Mouse (Mus musculus): ENCODE measurements around the gene Igfbp6. TPM values are rescaled to one million over a fixed set of nuclear protein-coding genes. Genes with fewer than 3 reads are reported as not detected.

Igfbp6 gene
- polyA plus RNA-seq, 1 experiment from 2014 or later, result 8.8 TPM

DNA sequence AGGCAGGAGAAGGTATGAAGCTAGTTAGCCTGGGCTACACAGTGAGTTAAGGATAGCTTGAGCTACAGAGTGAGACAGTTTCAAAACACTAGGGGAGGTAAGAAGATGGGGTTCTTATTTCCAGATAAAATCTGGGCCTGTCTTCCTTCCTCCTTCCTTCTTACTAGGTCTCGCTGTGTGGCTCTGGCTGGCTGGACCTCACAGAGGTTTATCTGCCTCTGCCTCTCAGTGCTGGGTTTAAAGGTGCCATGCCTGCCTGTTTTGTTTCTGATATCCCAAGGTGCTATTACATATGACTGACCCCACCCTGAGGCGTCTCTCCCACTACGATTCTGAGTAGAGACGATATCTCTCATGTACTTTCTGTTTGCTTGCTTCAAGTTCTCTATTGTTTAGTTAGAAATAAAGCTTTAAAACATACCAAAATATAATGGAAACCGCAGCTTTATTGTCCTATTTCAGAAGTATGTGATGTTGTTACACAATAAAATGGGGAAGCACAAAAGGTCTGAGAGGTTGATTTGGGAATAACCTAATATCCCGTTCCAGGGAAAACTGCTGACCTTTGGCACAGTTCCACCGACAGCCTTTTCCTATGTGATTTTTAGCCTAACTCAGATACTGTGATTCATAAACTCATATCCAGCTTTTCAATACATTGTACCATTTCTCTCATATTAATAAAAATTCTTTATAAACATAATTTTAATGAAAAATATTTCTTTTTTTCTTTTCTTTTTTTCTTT is 32.6 kb downstream of the Igfbp6 start:
- ATAC-seq (replicated peaks; ENCODE audit: low FRiP score, low TSS enrichment, low read depth), result no peak
- Histone ChIP-seq H3K4me2 (ENCODE audit: low read length) (no peak overlapping the region), H3K4me1 (replicated peaks; ENCODE audit: control insufficient read depth, insufficient read depth, low read length) (no peaks in the 10 kb centered on the region), H3K27ac (ENCODE audit: low read depth) (no peak overlapping the region), H3K9ac (ENCODE audit: low read length) (no peak overlapping the region), H3K9me3 (ENCODE audit: control insufficient read depth, low read length) (no peaks in the 10 kb centered on the region), H3K36me3 (ENCODE audit: control insufficient read depth, insufficient read depth, low read length) (peaks cover 11% of the 10 kb centered on the region), H3K27me3 (replicated peaks; ENCODE audit: control insufficient read depth, insufficient read depth, low read length) (no peaks in the 10 kb centered on the region), H3K4me3 (ENCODE audit: low read depth, low read length) (no peak overlapping the region)
- WGBS, result 87% methylated on average over 7 of the region's 7 CpGs
- no peak for DNase-seq (ENCODE audit: low spot score)

- H3K4me1 ChIP-seq (replicated peaks; ENCODE audit: control insufficient read depth, insufficient read depth, low read length), result no peaks in the 10 kb centered on the region
- ATAC-seq (replicated peaks; ENCODE audit: low FRiP score, low TSS enrichment, low read depth), result no peak
- no peak overlapping the region for H3K4me3 ChIP-seq (ENCODE audit: low read depth, low read length)
- DNase-seq (ENCODE audit: low spot score), result no peak
- no peaks in the 10 kb centered on the region for H3K9me3 ChIP-seq (ENCODE audit: control insufficient read depth, low read length)
- 83% methylated on average over 8 of the region's 8 CpGs for WGBS
- peaks cover 11% of the 10 kb centered on the region for H3K36me3 ChIP-seq (ENCODE audit: control insufficient read depth, insufficient read depth, low read length)
- H3K9ac ChIP-seq (ENCODE audit: low read length), result no peak overlapping the region
- H3K27me3 ChIP-seq (replicated peaks; ENCODE audit: control insufficient read depth, insufficient read depth, low read length), result no peaks in the 10 kb centered on the region
- H3K27ac ChIP-seq (ENCODE audit: low read depth), result no peak overlapping the region
- H3K4me2 ChIP-seq (ENCODE audit: low read length), result no peak overlapping the region
These were observed 33.3 kb downstream of the Igfbp6 start for GRCm38 (mm10) chr15:102177417-102177816.

DNA sequence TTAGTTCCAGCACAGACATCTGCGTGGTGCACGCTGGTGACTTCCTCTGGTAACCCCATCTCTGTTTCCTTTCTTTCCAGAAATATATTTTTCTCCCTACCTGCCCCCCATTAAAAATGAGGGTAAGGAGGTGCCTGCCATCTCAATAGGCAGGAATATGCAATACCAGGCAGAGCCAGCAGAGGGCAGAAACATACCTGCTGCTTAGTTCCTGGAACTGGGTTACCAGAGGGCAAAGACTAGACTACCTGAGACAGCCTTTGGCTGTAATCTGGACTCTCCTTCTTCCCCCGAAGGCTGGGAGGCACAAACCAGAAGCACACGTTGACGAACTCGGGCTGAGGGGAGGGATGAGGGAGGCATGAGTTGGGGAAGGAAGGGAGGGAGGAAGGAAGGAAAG is 34.1 kb downstream of the Igfbp6 start:
- Histone ChIP-seq H3K9me3 (ENCODE audit: control insufficient read depth, low read length) (no peaks in the 10 kb centered on the region), H3K36me3 (ENCODE audit: control insufficient read depth, insufficient read depth, low read length) (peaks cover 15% of the 10 kb centered on the region), H3K4me2 (ENCODE audit: low read length) (no peak overlapping the region), H3K27ac (ENCODE audit: low read depth) (no peak overlapping the region), H3K4me1 (replicated peaks; ENCODE audit: control insufficient read depth, insufficient read depth, low read length) (no peaks in the 10 kb centered on the region), H3K27me3 (replicated peaks; ENCODE audit: control insufficient read depth, insufficient read depth, low read length) (no peaks in the 10 kb centered on the region), H3K4me3 (ENCODE audit: low read depth, low read length) (no peak overlapping the region), H3K9ac (ENCODE audit: low read length) (no peak overlapping the region)
- WGBS, result 14% methylated on average over 6 of the region's 6 CpGs
- peak; percentile 95 for DNase-seq (ENCODE audit: low spot score)
- 0 out of 2 replicates have a peak, but pooled peaks have one; percentile 33 for ATAC-seq (replicated peaks; ENCODE audit: low FRiP score, low TSS enrichment, low read depth)

GRCm38 (mm10) chr15:102179106-102179505 is 34.9 kb downstream of the Igfbp6 start:
- DNase-seq (ENCODE audit: low spot score), result no peak
- no peaks in the 10 kb centered on the region for H3K27me3 ChIP-seq (replicated peaks; ENCODE audit: control insufficient read depth, insufficient read depth, low read length)
- H3K4me1 ChIP-seq (replicated peaks; ENCODE audit: control insufficient read depth, insufficient read depth, low read length), result no peaks in the 10 kb centered on the region
- ATAC-seq (replicated peaks; ENCODE audit: low FRiP score, low TSS enrichment, low read depth), result no peak
- H3K4me3 ChIP-seq (ENCODE audit: low read depth, low read length), result no peak overlapping the region
- peaks cover 21% of the 10 kb centered on the region for H3K36me3 ChIP-seq (ENCODE audit: control insufficient read depth, insufficient read depth, low read length)
- no peak overlapping the region for H3K9ac ChIP-seq (ENCODE audit: low read length)
- H3K4me2 ChIP-seq (ENCODE audit: low read length), result no peak overlapping the region
- H3K27ac ChIP-seq (ENCODE audit: low read depth), result no peak overlapping the region
- H3K9me3 ChIP-seq (ENCODE audit: control insufficient read depth, low read length), result no peaks in the 10 kb centered on the region
- WGBS, result 79% methylated on average over 9 of the region's 9 CpGs

GRCm38 (mm10) chr15:102179924-102180323 is 35.8 kb downstream of the Igfbp6 start:
- Histone ChIP-seq H3K4me2 (ENCODE audit: low read length) (no peak overlapping the region), H3K9me3 (ENCODE audit: control insufficient read depth, low read length) (no peaks in the 10 kb centered on the region), H3K9ac (ENCODE audit: low read length) (no peak overlapping the region), H3K27me3 (replicated peaks; ENCODE audit: control insufficient read depth, insufficient read depth, low read length) (no peaks in the 10 kb centered on the region), H3K4me3 (ENCODE audit: low read depth, low read length) (no peak overlapping the region), H3K36me3 (ENCODE audit: control insufficient read depth, insufficient read depth, low read length) (peaks cover 25% of the 10 kb centered on the region), H3K4me1 (replicated peaks; ENCODE audit: control insufficient read depth, insufficient read depth, low read length) (no peaks in the 10 kb centered on the region), H3K27ac (ENCODE audit: low read depth) (no peak overlapping the region)
- DNase-seq (ENCODE audit: low spot score) (no peak), ATAC-seq (replicated peaks; ENCODE audit: low FRiP score, low TSS enrichment, low read depth) (no peak)
- 91% methylated on average over 14 of the region's 14 CpGs for WGBS

- WGBS, result 86% methylated on average over 3 of the region's 3 CpGs
These were observed 38.9 kb downstream of the Igfbp6 start for GRCm38 (mm10) chr15:102183076-102183475.

GRCm38 (mm10) chr15:102186239-102186638 is 42.1 kb downstream of the Igfbp6 start:
- ATAC-seq (replicated peaks; ENCODE audit: low FRiP score, low TSS enrichment, low read depth), result no peak
- no peak for DNase-seq (ENCODE audit: low spot score)
- Histone ChIP-seq H3K9ac (ENCODE audit: low read length) (no peak overlapping the region), H3K27me3 (replicated peaks; ENCODE audit: control insufficient read depth, insufficient read depth, low read length) (no peaks in the 10 kb centered on the region), H3K4me1 (replicated peaks; ENCODE audit: control insufficient read depth, insufficient read depth, low read length) (no peaks in the 10 kb centered on the region), H3K4me2 (ENCODE audit: low read length) (no peak overlapping the region), H3K36me3 (ENCODE audit: control insufficient read depth, insufficient read depth, low read length) (peaks cover 34% of the 10 kb centered on the region), H3K27ac (ENCODE audit: low read depth) (no peak overlapping the region), H3K4me3 (ENCODE audit: low read depth, low read length) (no peak overlapping the region), H3K9me3 (ENCODE audit: control insufficient read depth, low read length) (no peaks in the 10 kb centered on the region)
- WGBS, result 80% methylated on average over 11 of the region's 11 CpGs

More at GRCm38 (mm10) chr15:102183076-102183475, 38.9 kb downstream of the Igfbp6 start:
- Histone ChIP-seq H3K27me3 (replicated peaks; ENCODE audit: control insufficient read depth, insufficient read depth, low read length) (no peaks in the 10 kb centered on the region), H3K4me3 (ENCODE audit: low read depth, low read length) (no peak overlapping the region), H3K36me3 (ENCODE audit: control insufficient read depth, insufficient read depth, low read length) (peaks cover 42% of the 10 kb centered on the region), H3K9ac (ENCODE audit: low read length) (no peak overlapping the region), H3K27ac (ENCODE audit: low read depth) (no peak overlapping the region), H3K4me1 (replicated peaks; ENCODE audit: control insufficient read depth, insufficient read depth, low read length) (no peaks in the 10 kb centered on the region), H3K4me2 (ENCODE audit: low read length) (no peak overlapping the region), H3K9me3 (ENCODE audit: control insufficient read depth, low read length) (no peaks in the 10 kb centered on the region)
- DNase-seq (ENCODE audit: low spot score) (no peak), ATAC-seq (replicated peaks; ENCODE audit: low FRiP score, low TSS enrichment, low read depth) (no peak)

GRCm38 (mm10) chr15:102188096-102188495 is 43.9 kb downstream of the Igfbp6 start:
- no peaks in the 10 kb centered on the region for H3K27me3 ChIP-seq (replicated peaks; ENCODE audit: control insufficient read depth, insufficient read depth, low read length)
- H3K4me2 ChIP-seq (ENCODE audit: low read length), result no peak overlapping the region
- H3K36me3 ChIP-seq (ENCODE audit: control insufficient read depth, insufficient read depth, low read length), result peaks cover 31% of the 10 kb centered on the region
- no peak overlapping the region for H3K4me3 ChIP-seq (ENCODE audit: low read depth, low read length)
- H3K4me1 ChIP-seq (replicated peaks; ENCODE audit: control insufficient read depth, insufficient read depth, low read length), result no peaks in the 10 kb centered on the region
- 78% methylated on average over 10 of the region's 10 CpGs for WGBS
- H3K27ac ChIP-seq (ENCODE audit: low read depth), result no peak overlapping the region
- no peak for ATAC-seq (replicated peaks; ENCODE audit: low FRiP score, low TSS enrichment, low read depth)
- no peaks in the 10 kb centered on the region for H3K9me3 ChIP-seq (ENCODE audit: control insufficient read depth, low read length)
- H3K9ac ChIP-seq (ENCODE audit: low read length), result no peak overlapping the region
- DNase-seq (ENCODE audit: low spot score), result no peak

DNA sequence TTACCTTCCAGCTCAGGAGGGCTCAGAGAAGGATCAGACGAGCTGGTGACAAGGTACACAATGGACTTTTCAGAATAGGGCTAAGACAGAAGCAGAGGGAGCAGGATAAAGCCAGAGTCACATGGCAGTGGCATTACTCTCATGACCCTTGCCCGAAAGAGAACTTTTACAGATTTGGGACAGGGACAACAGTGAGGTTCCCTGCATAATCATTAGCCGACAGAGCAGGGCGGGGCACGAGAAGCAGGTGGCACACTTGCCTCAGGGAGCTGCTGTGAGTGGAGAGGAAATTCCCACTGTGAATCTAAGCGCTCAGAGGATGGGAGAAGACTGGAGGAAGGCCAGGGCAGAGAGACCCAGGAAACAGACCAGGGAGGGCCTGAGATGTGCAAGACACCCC is 44.7 kb downstream of the Igfbp6 start:
- Histone ChIP-seq H3K27me3 (replicated peaks; ENCODE audit: control insufficient read depth, insufficient read depth, low read length) (no peaks in the 10 kb centered on the region), H3K4me2 (ENCODE audit: low read length) (no peak overlapping the region; the same call in 1 of the 2 replicates), H3K27ac (ENCODE audit: low read depth) (no peak overlapping the region), H3K4me3 (ENCODE audit: low read depth, low read length) (no peak overlapping the region), H3K9me3 (ENCODE audit: control insufficient read depth, low read length) (no peaks in the 10 kb centered on the region), H3K4me1 (replicated peaks; ENCODE audit: control insufficient read depth, insufficient read depth, low read length) (no peaks in the 10 kb centered on the region), H3K9ac (ENCODE audit: low read length) (no peak overlapping the region), H3K36me3 (ENCODE audit: control insufficient read depth, insufficient read depth, low read length) (peaks cover 27% of the 10 kb centered on the region)
- WGBS, result 57% methylated on average over 6 of the region's 6 CpGs
- DNase-seq (ENCODE audit: low spot score) (no peak), ATAC-seq (replicated peaks; ENCODE audit: low FRiP score, low TSS enrichment, low read depth) (0 out of 2 replicates have a peak, but pooled peaks have one; percentile 51)
